Mouse (Mus musculus): ENCODE results near the gene Golph3. TPM values are rescaled to one million over a fixed set of nuclear protein-coding genes. Genes with fewer than 3 reads are reported as not detected.

Golph3 gene
- total and polyA plus RNA-seq, 2 experiments from 2014 or later = 55.8 to 116 TPM

DNA sequence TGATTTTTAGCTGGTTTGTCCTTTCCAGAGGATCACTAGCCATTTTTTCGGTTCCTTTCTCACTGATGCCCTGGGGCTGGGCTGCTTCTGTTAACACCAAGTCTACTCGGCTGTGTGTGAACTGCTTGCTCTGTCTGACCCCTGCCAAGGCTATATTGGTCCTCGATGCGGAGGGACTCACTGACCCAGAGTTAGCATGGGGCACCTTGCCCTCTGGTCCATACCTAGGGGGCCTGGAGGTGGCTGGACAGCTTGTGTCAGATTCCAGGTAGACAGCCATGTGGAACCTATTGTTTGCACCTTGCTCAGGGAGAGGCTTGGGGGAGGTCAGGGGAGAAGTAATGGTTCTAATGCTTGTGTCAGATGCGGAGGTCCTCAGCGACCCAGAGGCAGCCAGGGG is 52.7 kb downstream of the Golph3 start:
- no peak overlapping the region for H3K27ac ChIP-seq (ENCODE audit: low read depth, low read length)
- ATAC-seq (ENCODE audit: low FRiP score) = no peak
- H3K27me3 ChIP-seq (ENCODE audit: insufficient read depth, low read length) = no peaks in the 10 kb centered on the region
- no peak overlapping the region for H3K4me2 ChIP-seq (ENCODE audit: low read depth, low read length, poor library complexity, severe bottlenecking)
- no peaks in the 10 kb centered on the region for H3K9me3 ChIP-seq (ENCODE audit: low read length)
- no peak for DNase-seq (ENCODE audit: low spot score)
- H3K36me3 ChIP-seq (ENCODE audit: insufficient read depth, low read length) = peaks cover 7% of the 10 kb centered on the region; the same call in 1 of the 2 replicates
- H3K9ac ChIP-seq (replicated peaks; ENCODE audit: low read length, poor library complexity, severe bottlenecking) = no peak overlapping the region
- no peak for TF ChIP-seq CTCF (IDR thresholded peaks at IDR 0.05)
- WGBS = 88% methylated on average over 6 of the region's 6 CpGs
- H3K4me3 ChIP-seq (ENCODE audit: low read depth, low read length) = no peak overlapping the region
- no peaks in the 10 kb centered on the region; the same call in 1 of the 2 replicates for H3K4me1 ChIP-seq (ENCODE audit: insufficient read depth, low read length)

DNA sequence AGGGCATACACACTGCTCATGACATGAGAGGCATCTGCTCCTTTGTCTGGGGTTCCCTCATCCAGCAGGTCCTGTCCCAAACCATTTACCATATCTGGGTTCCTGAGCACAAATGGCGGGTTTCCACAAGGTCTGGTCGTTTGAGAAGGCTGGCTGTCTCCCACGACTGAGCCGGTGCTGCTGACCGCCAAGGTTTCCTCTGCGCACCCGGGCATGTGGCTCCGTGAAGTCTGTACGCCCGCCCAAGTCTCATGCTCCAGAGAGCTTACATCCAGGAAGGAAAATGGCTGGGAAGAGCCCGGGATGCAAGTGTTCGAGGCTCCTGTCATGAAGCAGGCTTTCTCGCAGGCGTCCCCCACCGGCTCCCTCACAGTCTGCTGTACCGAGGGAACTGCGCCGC is 53.7 kb downstream of the Golph3 start:
- no peak for DNase-seq (ENCODE audit: low spot score)

DNA sequence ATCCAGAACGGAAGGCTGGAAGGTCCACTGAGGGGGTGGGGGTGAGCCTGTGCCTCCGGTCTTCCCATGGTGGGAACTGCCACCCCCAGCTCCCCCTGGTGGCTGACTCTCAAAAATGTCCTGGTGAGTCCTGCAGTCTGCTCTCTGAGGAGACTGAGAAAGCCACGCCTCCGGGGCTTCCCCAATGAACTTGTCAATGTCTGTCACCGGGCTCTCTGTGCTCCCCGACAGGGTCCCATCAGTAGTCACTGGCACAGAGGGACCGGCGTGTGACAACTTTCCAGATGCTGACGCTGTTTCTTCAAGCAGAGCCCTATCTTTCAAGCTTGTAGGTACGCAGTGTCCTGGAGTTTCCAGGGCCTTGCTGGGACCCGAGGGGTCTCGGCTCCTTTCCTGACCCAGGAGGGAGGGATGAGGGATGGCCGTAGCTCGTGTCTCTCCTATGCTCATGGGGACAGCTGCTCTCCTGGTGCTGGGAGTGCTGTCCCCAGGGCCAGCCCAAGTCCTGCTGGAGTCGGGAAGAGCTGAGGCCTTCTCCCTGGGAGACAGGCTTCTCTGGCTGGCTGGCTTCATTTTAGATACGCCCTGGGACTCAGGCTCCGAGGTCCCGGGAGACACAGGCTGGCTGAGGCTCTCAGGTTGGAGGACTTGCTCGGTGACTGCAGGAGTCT is 54.5 kb downstream of the Golph3 start:
- Histone ChIP-seq H3K27ac (ENCODE audit: low read depth, low read length) (no peak overlapping the region), H3K4me3 (ENCODE audit: low read depth, low read length) (no peak overlapping the region), H3K4me1 (ENCODE audit: insufficient read depth, low read length) (no peaks in the 10 kb centered on the region; the same call in 1 of the 2 replicates), H3K27me3 (ENCODE audit: insufficient read depth, low read length) (no peaks in the 10 kb centered on the region), H3K9ac (replicated peaks; ENCODE audit: low read length, poor library complexity, severe bottlenecking) (no peak overlapping the region), H3K36me3 (ENCODE audit: insufficient read depth, low read length) (peaks cover 7% of the 10 kb centered on the region; the same call in 1 of the 2 replicates), H3K9me3 (ENCODE audit: low read length) (no peaks in the 10 kb centered on the region), H3K4me2 (ENCODE audit: low read depth, low read length, poor library complexity, severe bottlenecking) (peak overlapping the region; percentile 33)
- ATAC-seq (ENCODE audit: low FRiP score) = peak; percentile 66
- DNase-seq (ENCODE audit: low spot score) = peak; percentile 85
- TF ChIP-seq CTCF (IDR thresholded peaks at IDR 0.05) = peak; percentile 72
- 10% methylated on average over 19 of the region's 19 CpGs for WGBS

More for the DNA sequence above, 53.7 kb downstream of the Golph3 start:
- Histone ChIP-seq H3K27me3 (ENCODE audit: insufficient read depth, low read length) (no peaks in the 10 kb centered on the region), H3K27ac (ENCODE audit: low read depth, low read length) (no peak overlapping the region), H3K4me2 (ENCODE audit: low read depth, low read length, poor library complexity, severe bottlenecking) (peak overlapping the region; percentile 33; the same call in 1 of the 2 replicates), H3K4me1 (ENCODE audit: insufficient read depth, low read length) (no peaks in the 10 kb centered on the region; the same call in 1 of the 2 replicates), H3K9ac (replicated peaks; ENCODE audit: low read length, poor library complexity, severe bottlenecking) (no peak overlapping the region), H3K9me3 (ENCODE audit: low read length) (no peaks in the 10 kb centered on the region), H3K4me3 (ENCODE audit: low read depth, low read length) (no peak overlapping the region), H3K36me3 (ENCODE audit: insufficient read depth, low read length) (peaks cover 7% of the 10 kb centered on the region; the same call in 1 of the 2 replicates)
- 64% methylated on average over 18 of the region's 18 CpGs for WGBS
- no peak for ATAC-seq (ENCODE audit: low FRiP score)
- TF ChIP-seq CTCF (IDR thresholded peaks at IDR 0.05) = no peak

DNA sequence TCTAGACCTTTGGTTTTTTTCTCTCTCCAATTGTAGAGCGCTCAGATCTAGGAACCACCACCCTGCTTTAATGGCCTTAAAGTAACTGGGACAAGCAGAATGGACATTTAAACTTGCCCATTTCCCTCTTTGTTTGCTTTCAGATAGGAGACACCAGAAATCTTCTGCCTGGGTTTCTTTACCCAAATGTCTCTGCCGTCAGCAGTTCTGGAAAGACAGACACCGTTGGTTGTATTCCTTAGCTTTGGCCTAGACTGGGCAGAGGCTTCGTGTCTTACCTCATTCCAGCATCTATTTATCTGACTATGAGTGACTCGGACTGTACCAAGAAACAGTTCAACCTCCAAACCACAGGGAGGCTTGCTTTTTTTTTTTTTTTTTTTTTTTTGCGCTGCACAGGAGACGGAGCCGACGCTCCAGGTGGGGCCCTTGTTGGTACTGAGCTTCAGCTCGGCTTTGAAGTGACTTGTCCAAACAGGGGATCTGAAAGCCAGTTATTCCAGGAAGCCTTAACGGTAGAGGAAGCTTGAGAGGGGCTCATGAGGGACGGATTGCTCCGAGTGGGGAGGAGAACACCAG is 55.3 kb downstream of the Golph3 start:
- Histone ChIP-seq H3K9ac (replicated peaks; ENCODE audit: low read length, poor library complexity, severe bottlenecking) (no peak overlapping the region), H3K27ac (ENCODE audit: low read depth, low read length) (no peak overlapping the region), H3K4me1 (ENCODE audit: insufficient read depth, low read length) (no peaks in the 10 kb centered on the region; the same call in 1 of the 2 replicates), H3K9me3 (ENCODE audit: low read length) (no peaks in the 10 kb centered on the region), H3K4me3 (ENCODE audit: low read depth, low read length) (no peak overlapping the region), H3K4me2 (ENCODE audit: low read depth, low read length, poor library complexity, severe bottlenecking) (no peak overlapping the region), H3K27me3 (ENCODE audit: insufficient read depth, low read length) (no peaks in the 10 kb centered on the region), H3K36me3 (ENCODE audit: insufficient read depth, low read length) (peaks cover 7% of the 10 kb centered on the region; the same call in 1 of the 2 replicates)
- no peak for ATAC-seq (ENCODE audit: low FRiP score)
- DNase-seq (ENCODE audit: low spot score) = no peak
- no peak for TF ChIP-seq CTCF (IDR thresholded peaks at IDR 0.05)
- 34% methylated on average over 13 of the region's 13 CpGs for WGBS

DNA sequence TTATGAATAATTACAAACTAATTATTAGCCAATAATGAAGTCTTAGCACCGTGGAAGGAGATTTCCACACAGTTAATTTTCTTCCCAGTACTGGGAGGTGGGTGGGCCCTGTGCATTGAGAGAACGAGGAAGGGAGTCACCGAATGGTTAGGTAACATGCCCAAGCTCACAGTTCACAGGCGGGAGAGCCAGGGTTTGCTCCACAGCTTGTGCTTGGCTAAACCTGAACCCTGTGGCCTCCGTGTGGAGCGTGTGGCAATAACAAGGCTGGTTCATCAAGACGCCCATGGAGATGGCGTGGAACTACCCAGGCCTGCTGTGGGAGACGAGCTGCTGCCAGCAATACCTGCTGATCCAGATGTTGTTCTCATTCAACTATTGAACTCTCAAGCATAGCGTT is 56.5 kb downstream of the Golph3 start:
- no peak for ATAC-seq (ENCODE audit: low FRiP score)

DNA sequence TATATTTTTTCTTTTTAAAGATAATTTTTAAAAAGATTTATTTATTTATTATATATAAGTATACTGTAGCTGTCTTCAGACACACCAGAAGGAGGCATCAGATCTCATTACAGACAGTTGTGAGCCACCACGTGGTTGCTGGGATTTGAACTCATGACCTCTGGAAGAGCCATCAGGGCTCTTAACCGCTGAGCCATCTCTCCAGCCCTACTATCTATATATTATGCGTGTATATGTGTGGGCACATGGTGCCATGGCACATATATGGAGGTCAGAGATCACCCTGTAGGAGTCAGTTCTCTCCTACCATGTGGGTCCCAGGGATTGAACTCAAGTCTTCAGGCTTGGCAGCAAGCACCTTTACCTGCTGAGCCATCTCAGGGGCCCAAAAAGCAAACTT is 58.8 kb downstream of the Golph3 start:
- H3K36me3 ChIP-seq (ENCODE audit: insufficient read depth, low read length) = no peaks in the 10 kb centered on the region
- no peak overlapping the region for H3K9ac ChIP-seq (replicated peaks; ENCODE audit: low read length, poor library complexity, severe bottlenecking)
- 94% methylated on average over 3 of the region's 3 CpGs for WGBS
- no peak overlapping the region for H3K4me2 ChIP-seq (ENCODE audit: low read depth, low read length, poor library complexity, severe bottlenecking)
- no peaks in the 10 kb centered on the region; the same call in 1 of the 2 replicates for H3K4me1 ChIP-seq (ENCODE audit: insufficient read depth, low read length)
- no peak for TF ChIP-seq CTCF (IDR thresholded peaks at IDR 0.05)
- DNase-seq (ENCODE audit: low spot score) = no peak
- H3K27ac ChIP-seq (ENCODE audit: low read depth, low read length) = no peak overlapping the region
- H3K27me3 ChIP-seq (ENCODE audit: insufficient read depth, low read length) = no peaks in the 10 kb centered on the region
- H3K4me3 ChIP-seq (ENCODE audit: low read depth, low read length) = no peak overlapping the region
- H3K9me3 ChIP-seq (ENCODE audit: low read length) = no peaks in the 10 kb centered on the region
- ATAC-seq (ENCODE audit: low FRiP score) = no peak

More for the DNA sequence above, 56.5 kb downstream of the Golph3 start:
- Histone ChIP-seq H3K4me2 (ENCODE audit: low read depth, low read length, poor library complexity, severe bottlenecking) (no peak overlapping the region), H3K9ac (replicated peaks; ENCODE audit: low read length, poor library complexity, severe bottlenecking) (no peak overlapping the region), H3K4me1 (ENCODE audit: insufficient read depth, low read length) (no peaks in the 10 kb centered on the region; the same call in 1 of the 2 replicates), H3K27ac (ENCODE audit: low read depth, low read length) (no peak overlapping the region), H3K9me3 (ENCODE audit: low read length) (no peaks in the 10 kb centered on the region), H3K36me3 (ENCODE audit: insufficient read depth, low read length) (0 out of 2 replicates have a peak, but pooled peaks cover 2% of the 10 kb centered on the region), H3K27me3 (ENCODE audit: insufficient read depth, low read length) (no peaks in the 10 kb centered on the region), H3K4me3 (ENCODE audit: low read depth, low read length) (no peak overlapping the region)
- TF ChIP-seq CTCF (IDR thresholded peaks at IDR 0.05) = no peak
- WGBS = 77% methylated on average over 10 of the region's 10 CpGs
- no peak for DNase-seq (ENCODE audit: low spot score)
